In the genomic region with DNA sequence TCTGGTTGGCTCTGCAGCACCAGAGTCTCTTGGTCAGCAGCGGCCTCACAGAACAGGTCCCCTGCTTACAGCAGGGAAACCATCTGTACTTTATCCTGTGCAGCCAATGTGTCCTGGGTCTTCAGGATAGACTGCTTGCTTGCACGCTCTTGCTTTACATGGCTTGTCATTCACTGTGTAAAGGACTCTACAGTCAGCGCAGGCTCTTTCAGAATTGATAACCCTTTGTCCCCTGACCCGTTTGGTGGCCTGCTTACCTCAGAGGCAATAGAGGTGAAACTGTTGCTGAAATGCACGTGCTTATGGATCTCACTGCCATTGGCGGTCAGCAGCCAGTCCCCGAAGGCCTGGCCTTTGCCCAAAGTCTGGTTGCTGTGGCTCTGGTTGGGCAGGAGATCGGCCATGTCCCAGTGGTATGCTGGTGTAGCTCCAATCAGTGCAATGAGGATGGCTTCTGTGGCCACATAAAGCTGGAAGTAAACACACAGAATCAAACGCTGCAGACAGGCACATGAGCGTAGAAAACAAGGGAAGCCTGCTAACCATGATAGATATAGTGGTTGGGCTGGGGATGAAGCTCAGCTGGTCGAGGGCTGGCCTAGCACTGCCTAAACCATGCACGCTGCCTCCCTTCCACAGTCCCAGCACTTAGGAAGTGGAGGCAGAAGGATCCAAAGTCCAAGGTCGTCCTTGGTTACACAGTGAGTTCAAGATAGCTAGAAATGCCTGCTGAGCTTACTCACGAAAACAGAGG, we compare ENCODE assay signal across 14 mouse cellular contexts. TPM values are rescaled to one million over a fixed set of nuclear protein-coding genes. Genes with fewer than 3 reads are reported as not detected.
DNase-seq lines count a peak whose midpoint lies in the region; ATAC-seq and TF ChIP-seq lines count a peak whose summit lies in the region.
"Had no signal": no experiment of that assay in that cellular context is flagged by ENCODE, and none has a peak within 500 bp of the region (broad histone marks: within the 10 kb centered on the region; RNA-seq: fewer than 3 reads in every experiment).

No protein-coding gene starts in this region.

- 74% methylated on average over 14 of the region's 14 CpGs for WGBS in kidney, embryonic 16.5 days
- WGBS in liver, embryonic 14.5 days (ENCODE audit: insufficient replicate concordance) = 57% methylated on average over 14 of the region's 14 CpGs

- H3K9ac ChIP-seq in kidney, embryonic 16.5 days (replicated peaks; ENCODE audit: low read length) = no peak overlapping the region
- H3K9ac ChIP-seq in liver, embryonic 14.5 days (replicated peaks) = no peak overlapping the region
- H3K9ac ChIP-seq: neural tube, embryonic 12.5 days had no signal

- H3K36me3 ChIP-seq in kidney, embryonic 16.5 days (ENCODE audit: insufficient read depth, low read length) = no peaks in the 10 kb centered on the region
- H3K36me3 ChIP-seq in liver, embryonic 14.5 days (replicated peaks; ENCODE audit: control insufficient read depth, insufficient read depth, low read depth) = no peaks in the 10 kb centered on the region

- H3K9me3 ChIP-seq in kidney, embryonic 16.5 days (ENCODE audit: low read length) = no peaks in the 10 kb centered on the region
- H3K9me3 ChIP-seq in liver, embryonic 14.5 days (ENCODE audit: control insufficient read depth, low read length) = no peaks in the 10 kb centered on the region
- H3K9me3 ChIP-seq: neural tube, embryonic 12.5 days had no signal

- no peak overlapping the region for H3K4me2 ChIP-seq in kidney, embryonic 16.5 days (replicated peaks; ENCODE audit: low read depth, low read length)
- H3K4me2 ChIP-seq in liver, embryonic 14.5 days (ENCODE audit: low read depth) = no peak overlapping the region
- H3K4me2 ChIP-seq: neural tube, embryonic 12.5 days had no signal

- peak; percentile 44 to 58 for DNase-seq in adrenal gland, adult (ENCODE audit: inconsistent age in 2 of 2, low spot score in 1 of 2)
- no peak for DNase-seq in adrenal gland, adult 18-20 months (ENCODE audit: low spot score in 2 of 2)
- peak; percentile 20 to 29 for DNase-seq in kidney, postnatal 4 days
- peak; percentile 45 for DNase-seq in cerebellum, adult 9-10 months
- peak in 2 of 3 experiments; percentile 22 to 33 for DNase-seq in liver, embryonic 14.5 days (ENCODE audit: low read depth in 3 of 3, low spot score in 3 of 3)
- no peak for DNase-seq in spleen, adult 12 weeks (ENCODE audit: low spot score)
- DNase-seq: kidney, adult 11 months; lung, postnatal 4 days; retina, postnatal 1 day had no signal

- no peak for TF ChIP-seq CTCF in liver, embryonic 14.5 days (IDR thresholded peaks at IDR 0.05; ENCODE audit: low read depth)

- no peaks in the 10 kb centered on the region for H3K4me1 ChIP-seq in kidney, embryonic 16.5 days (ENCODE audit: insufficient read depth, low read length)
- H3K4me1 ChIP-seq in liver, embryonic 14.5 days (replicated peaks; ENCODE audit: control insufficient read depth in 2 of 2, insufficient read depth in 2 of 2, low read length in 1 of 2) = peaks cover 0 to 11% of the 10 kb centered on the region in 2 experiments; a peak in 2 of 4 replicates

- H3K4me3 ChIP-seq in kidney, embryonic 16.5 days (ENCODE audit: low read length) = no peak overlapping the region
- H3K4me3 ChIP-seq in liver, embryonic 14.5 days (ENCODE audit: insufficient read depth in 1 of 2, low read depth in 2 of 2, low read length in 2 of 2) = no peak overlapping the region
- H3K4me3 ChIP-seq: layer of hippocampus, adult 2 months; neural tube, embryonic 12.5 days had no signal

- no peaks in the 10 kb centered on the region for H3K27me3 ChIP-seq in kidney, embryonic 16.5 days (ENCODE audit: insufficient read depth, low read length)
- H3K27me3 ChIP-seq in liver, embryonic 14.5 days (ENCODE audit: control insufficient read depth, insufficient read depth, low read length) = no peaks in the 10 kb centered on the region
- H3K27me3 ChIP-seq: neural tube, embryonic 12.5 days had no signal

- no peak for ATAC-seq in kidney, embryonic 16.5 days (ENCODE audit: low FRiP score, low TSS enrichment)
- peak; percentile 79 for ATAC-seq in liver, embryonic 14.5 days (ENCODE audit: insufficient read depth)
- no peak for ATAC-seq in CD4-positive, CD25-positive, alpha-beta regulatory T cell, adult 4 months
- ATAC-seq: midbrain, embryonic 16.5 days had no signal

- H3K27ac ChIP-seq in kidney, embryonic 16.5 days (ENCODE audit: low read length) = no peak overlapping the region
- no peak overlapping the region for H3K27ac ChIP-seq in liver, embryonic 14.5 days
- H3K27ac ChIP-seq: layer of hippocampus, adult 2 months; neural tube, embryonic 12.5 days had no signal

- no peak for TF ChIP-seq EP300 in liver, embryonic 14.5 days (IDR thresholded peaks at IDR 0.05; ENCODE audit: low read depth)

RNA-seq across cellular contexts. Expression of a gene that starts 9.0 kb away (rescaled TPM):
- total RNA-seq in adrenal gland, adult 18-20 months (2021) = 1 to 10 TPM; 8.5 to 9.6 TPM
- polyA plus RNA-seq in kidney, embryonic 16.5 days (2015; fragmentation: Nextera tagmentation; extraction: Ambion mirVana) = 3.0 and 3.3 TPM in 2 replicates
- polyA plus RNA-seq in liver, embryonic 14.5 days (2012; rRNA removed) = 1.4 and 1.7 TPM in 2 replicates
- 1.3 and 1.6 TPM in 2 replicates for polyA plus RNA-seq in liver, embryonic 14.5 days (2014; fragmentation: Nextera tagmentation; extraction: Ambion mirVana)
- 1 to 10 TPM; 5.2 to 8.1 TPM for polyA plus RNA-seq in CD4-positive, CD25-positive, alpha-beta regulatory T cell, adult 4 months (2017; shearing (Covaris generic))

Comparison
In these comparisons a context has a peak if more than half of its experiments do, and no peak if none do; other contexts are left out.
1. DNase-seq: peak in adrenal gland, adult (2 of 2), kidney, postnatal 4 days (2 of 2), cerebellum, adult 9-10 months (single experiment) and liver, embryonic 14.5 days (2 of 3); none in adrenal gland, adult 18-20 months (0 of 2) and spleen, adult 12 weeks (single experiment).